Comparison of ENCODE assay signal across 23 mouse cellular contexts in genomic region chr16:9664060-9664459, GRCm38 (mm10).
DNase-seq lines count a peak whose midpoint lies in the region; ATAC-seq and TF ChIP-seq lines count a peak whose summit lies in the region.
"Had no signal": no experiment of that assay in that cellular context is flagged by ENCODE, and none has a peak within 500 bp of the region (broad histone marks: within the 10 kb centered on the region; RNA-seq: fewer than 3 reads in every experiment).

No protein-coding gene starts in this region.

- no peak overlapping the region for H3K4me2 ChIP-seq in midbrain, embryonic 11.5 days
- no peak overlapping the region for H3K4me2 ChIP-seq in midbrain, embryonic 14.5 days (ENCODE audit: low read length)
- H3K4me2 ChIP-seq: forebrain, embryonic 15.5 days; hindbrain, embryonic 12.5 days had no signal

- no peaks in the 10 kb centered on the region for H3K27me3 ChIP-seq in midbrain, embryonic 11.5 days (ENCODE audit: control insufficient read depth, insufficient read depth, low read length)
- no peaks in the 10 kb centered on the region for H3K27me3 ChIP-seq in midbrain, embryonic 14.5 days (ENCODE audit: control insufficient read depth, insufficient read depth, low read length)
- no peaks in the 10 kb centered on the region for H3K27me3 ChIP-seq in forebrain, embryonic 10.5 days (ENCODE audit: poor library complexity, severe bottlenecking)
- H3K27me3 ChIP-seq: forebrain, embryonic 15.5 days; hindbrain, embryonic 12.5 days had no signal

- no peak overlapping the region for H3K9ac ChIP-seq in midbrain, embryonic 11.5 days (ENCODE audit: low read length)
- H3K9ac ChIP-seq in midbrain, embryonic 14.5 days (replicated peaks; ENCODE audit: low read length): no peak overlapping the region
- H3K9ac ChIP-seq: forebrain, embryonic 15.5 days; hindbrain, embryonic 12.5 days had no signal

- H3K27ac ChIP-seq in layer of hippocampus, adult 2 months: peak overlapping the region; percentile 70; the same call in 1 of the 2 replicates
- no peak overlapping the region for H3K27ac ChIP-seq in midbrain, embryonic 11.5 days (ENCODE audit: low read depth, low read length)
- no peak overlapping the region for H3K27ac ChIP-seq in midbrain, embryonic 14.5 days (replicated peaks; ENCODE audit: low read depth, low read length)
- no peak overlapping the region for H3K27ac ChIP-seq in forebrain, embryonic 10.5 days
- H3K27ac ChIP-seq: embryonic facial prominence, embryonic 10.5 days; forebrain, embryonic 15.5 days; heart, embryonic 10.5 days; hindbrain, embryonic 12.5 days had no signal

- no peak for ATAC-seq in midbrain, embryonic 11.5 days (ENCODE audit: low FRiP score)
- ATAC-seq in midbrain, embryonic 14.5 days (ENCODE audit: low FRiP score, low TSS enrichment): no peak
- ATAC-seq: CD4-positive, CD25-positive, alpha-beta regulatory T cell, adult 4 months; forebrain, embryonic 15.5 days; hindbrain, embryonic 16.5 days had no signal

- H3K9me3 ChIP-seq in midbrain, embryonic 11.5 days (ENCODE audit: control insufficient read depth, low read length): no peaks in the 10 kb centered on the region
- H3K9me3 ChIP-seq in midbrain, embryonic 14.5 days (ENCODE audit: control insufficient read depth, low read length): no peaks in the 10 kb centered on the region
- H3K9me3 ChIP-seq in forebrain, embryonic 10.5 days: no peaks in the 10 kb centered on the region
- H3K9me3 ChIP-seq: embryonic facial prominence, embryonic 10.5 days; forebrain, embryonic 15.5 days; G1E; heart, embryonic 10.5 days; hindbrain, embryonic 12.5 days had no signal

- no peak for TF ChIP-seq CTCF in layer of hippocampus, adult 2 months (conservative IDR thresholded peaks at IDR 0.05)

- 73% methylated on average over 3 of the region's 3 CpGs for WGBS in midbrain, embryonic 11.5 days
- WGBS in midbrain, embryonic 14.5 days: 82% methylated on average over 3 of the region's 3 CpGs
- WGBS in forebrain, embryonic 10.5 days: 81% methylated on average over 3 of the region's 3 CpGs

- no peaks in the 10 kb centered on the region for H3K4me1 ChIP-seq in midbrain, embryonic 11.5 days (ENCODE audit: control insufficient read depth, insufficient read depth, low read length)
- H3K4me1 ChIP-seq in midbrain, embryonic 14.5 days (ENCODE audit: control insufficient read depth, insufficient read depth, low read length): no peaks in the 10 kb centered on the region
- peaks cover 8% of the 10 kb centered on the region for H3K4me1 ChIP-seq in forebrain, embryonic 10.5 days
- H3K4me1 ChIP-seq: embryonic facial prominence, embryonic 10.5 days; forebrain, embryonic 15.5 days; heart, embryonic 10.5 days; hindbrain, embryonic 12.5 days had no signal

- DNase-seq in layer of hippocampus, adult 2 months (ENCODE audit: low spot score in 2 of 2): no peak
- no peak for DNase-seq in layer of hippocampus, adult 18-20 months (ENCODE audit: low spot score in 2 of 2)
- DNase-seq in midbrain, embryonic 11.5 days (ENCODE audit: low spot score, missing footprints): peak; percentile 31
- DNase-seq in midbrain, embryonic 14.5 days: no peak
- DNase-seq in lung, postnatal 36 days: peak; percentile 23
- no peak for DNase-seq in kidney, postnatal 10 days
- DNase-seq in forebrain, embryonic 10.5 days (ENCODE audit: extremely low spot score, low spot score): no peak
- DNase-seq: adrenal gland, adult 8-10 months; B cell, adult 2 months; cerebellum, adult 11-12 months; cerebellum, adult 9-10 months; cerebellum, postnatal 36 days; gastrocnemius, postnatal 10 days; heart, adult 18-20 months; heart, postnatal 10 days; heart, postnatal 4 days had no signal

- no peaks in the 10 kb centered on the region for H3K36me3 ChIP-seq in midbrain, embryonic 11.5 days (ENCODE audit: control insufficient read depth, insufficient read depth, low read length)
- H3K36me3 ChIP-seq in midbrain, embryonic 14.5 days (ENCODE audit: control insufficient read depth, insufficient read depth, low read length): no peaks in the 10 kb centered on the region
- H3K36me3 ChIP-seq in forebrain, embryonic 10.5 days (replicated peaks): no peaks in the 10 kb centered on the region
- H3K36me3 ChIP-seq: embryonic facial prominence, embryonic 10.5 days; forebrain, embryonic 15.5 days; G1E; heart, embryonic 10.5 days; hindbrain, embryonic 12.5 days had no signal

- no peak overlapping the region for H3K4me3 ChIP-seq in layer of hippocampus, adult 2 months
- no peak overlapping the region for H3K4me3 ChIP-seq in midbrain, embryonic 11.5 days (ENCODE audit: low read depth, low read length)
- H3K4me3 ChIP-seq in midbrain, embryonic 14.5 days (replicated peaks; ENCODE audit: low read depth, low read length): no peak overlapping the region
- no peak overlapping the region for H3K4me3 ChIP-seq in forebrain, embryonic 10.5 days
- H3K4me3 ChIP-seq: embryonic facial prominence, embryonic 10.5 days; forebrain, embryonic 15.5 days; heart, embryonic 10.5 days; hindbrain, embryonic 12.5 days had no signal

Comparison
In these comparisons a context has a peak if more than half of its experiments do, and no peak if none do; other contexts are left out.
1. DNase-seq: peak in midbrain, embryonic 11.5 days (single experiment) and lung, postnatal 36 days (single experiment); none in layer of hippocampus, adult 2 months (0 of 2), layer of hippocampus, adult 18-20 months (0 of 2), midbrain, embryonic 14.5 days (single experiment), kidney, postnatal 10 days (single experiment) and forebrain, embryonic 10.5 days (single experiment).